Mouse (Mus musculus): ENCODE data around the gene Gm11569. TPM values are rescaled to one million over a fixed set of nuclear protein-coding genes. Genes with fewer than 3 reads are reported as not detected.
"Not testable (repeated sequence)": the region's sequence is repeated elsewhere in the genome, so short reads cannot be mapped to it uniquely, and the experiment has no call there.

Gm11569 gene
- polyA plus RNA-seq, 1 experiment from 2014 or later = not detected

DNA sequence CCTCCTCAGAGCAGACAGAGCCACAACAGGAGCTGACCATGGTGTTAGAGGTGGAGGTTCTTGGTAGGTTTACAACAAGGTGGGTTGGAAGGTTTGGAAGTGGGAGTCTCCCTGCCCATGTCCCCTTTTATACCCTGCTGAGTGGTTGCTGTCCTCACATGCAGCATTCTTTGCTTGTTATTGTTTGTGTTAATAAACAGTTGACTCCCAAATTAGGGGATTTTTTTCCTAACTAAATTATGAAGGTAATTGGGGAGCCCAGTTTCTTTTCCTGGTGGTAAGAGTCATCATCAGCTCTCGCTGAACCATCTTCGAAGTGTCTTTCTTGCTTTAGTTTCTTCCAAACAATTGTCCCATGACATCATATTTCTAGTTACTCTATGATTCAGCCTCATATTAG lies 18.1 kb downstream of the Gm11569 start, which contains the start of gene Krtap4-8:
Krtap4-8 (minus strand) TSS at position 101 of the 400 bp plus-strand sequence.
- Histone ChIP-seq H3K36me3 (ENCODE audit: control insufficient read depth, insufficient read depth, low read length) (no peaks in the 10 kb centered on the region), H3K9me3 (ENCODE audit: control insufficient read depth, low read length) (no peaks in the 10 kb centered on the region), H3K27ac (ENCODE audit: low read depth) (no peak within 1 kb of the TSS), H3K4me1 (replicated peaks; ENCODE audit: control insufficient read depth, insufficient read depth, low read length) (0 out of 2 replicates have a peak, but pooled peaks cover 4% of the 10 kb centered on the region), H3K4me2 (ENCODE audit: low read length) (no peak within 1 kb of the TSS), H3K4me3 (ENCODE audit: low read depth, low read length) (no peak within 1 kb of the TSS), H3K27me3 (replicated peaks; ENCODE audit: control insufficient read depth, insufficient read depth, low read length) (no peaks in the 10 kb centered on the region), H3K9ac (ENCODE audit: low read length) (no peak within 1 kb of the TSS)
- no peak for DNase-seq (ENCODE audit: low spot score)
- whole genome bisulfite sequencing = 90% methylated on average over 2 of the region's 2 CpGs
- no peak for ATAC-seq (replicated peaks; ENCODE audit: low FRiP score, low TSS enrichment, low read depth)

DNA sequence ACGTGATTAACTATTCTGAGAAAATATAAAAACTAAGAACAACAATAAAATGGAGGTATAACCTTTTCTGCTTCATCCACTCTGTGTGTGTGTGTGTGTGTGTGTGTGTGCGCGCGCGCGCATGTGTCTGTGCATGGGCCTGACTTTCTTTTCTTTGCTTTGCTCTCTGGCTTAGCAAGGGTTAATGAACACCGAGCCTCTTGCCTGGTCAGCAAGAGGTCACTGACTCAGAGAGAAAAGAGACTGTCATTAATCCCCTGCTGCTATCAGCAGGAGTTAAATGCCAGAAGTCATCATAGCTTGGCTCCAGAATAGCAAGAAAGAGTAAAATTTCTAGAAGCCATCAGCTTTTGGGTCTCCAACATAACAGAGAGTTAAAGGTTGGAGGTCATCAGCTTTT lies 20.3 kb downstream of the Gm11569 start:
- H3K4me3 ChIP-seq (ENCODE audit: low read depth, low read length) = no peak overlapping the region
- H3K36me3 ChIP-seq (ENCODE audit: control insufficient read depth, insufficient read depth, low read length) = no peaks in the 10 kb centered on the region
- no peaks in the 10 kb centered on the region for H3K9me3 ChIP-seq (ENCODE audit: control insufficient read depth, low read length)
- no peak overlapping the region for H3K4me2 ChIP-seq (ENCODE audit: low read length)
- H3K4me1 ChIP-seq (replicated peaks; ENCODE audit: control insufficient read depth, insufficient read depth, low read length) = 0 out of 2 replicates have a peak, but pooled peaks cover 4% of the 10 kb centered on the region
- DNase-seq (ENCODE audit: low spot score) = no peak
- H3K27me3 ChIP-seq (replicated peaks; ENCODE audit: control insufficient read depth, insufficient read depth, low read length) = no peaks in the 10 kb centered on the region
- no peak overlapping the region for H3K27ac ChIP-seq (ENCODE audit: low read depth)
- WGBS = 58% methylated on average over 7 of the region's 7 CpGs
- no peak for ATAC-seq (replicated peaks; ENCODE audit: low FRiP score, low TSS enrichment, low read depth)
- no peak overlapping the region for H3K9ac ChIP-seq (ENCODE audit: low read length)

DNA sequence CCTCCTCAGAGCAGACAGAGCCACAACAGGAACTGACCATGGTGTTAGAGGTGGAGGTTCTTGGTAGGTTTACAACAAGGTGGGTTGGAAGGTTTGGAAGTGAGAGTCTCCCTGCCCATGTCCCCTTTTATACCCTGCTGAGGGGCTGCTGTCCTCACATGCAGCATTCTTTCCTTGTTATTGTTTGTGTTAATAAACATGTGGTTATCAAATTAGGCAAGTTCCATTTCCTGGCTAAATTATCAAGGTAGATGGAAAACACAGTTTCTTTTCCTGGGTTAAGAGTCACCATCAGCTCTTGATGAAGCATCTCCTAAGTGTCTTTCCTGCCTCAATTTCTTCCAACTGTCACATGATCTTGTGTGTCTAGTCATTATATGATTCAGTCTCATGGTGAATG lies 25.9 kb downstream of the Gm11569 start, which contains the start of gene Gm11595:
Gm11595 (minus strand) TSS at position 101 of the 400 bp plus-strand sequence.
- H3K4me1 ChIP-seq (replicated peaks; ENCODE audit: control insufficient read depth, insufficient read depth, low read length); DNase-seq (ENCODE audit: low spot score); H3K9me3 ChIP-seq (ENCODE audit: control insufficient read depth, low read length); ATAC-seq (replicated peaks; ENCODE audit: low FRiP score, low TSS enrichment, low read depth); H3K27me3 ChIP-seq (replicated peaks; ENCODE audit: control insufficient read depth, insufficient read depth, low read length); H3K27ac ChIP-seq (ENCODE audit: low read depth); H3K4me2 ChIP-seq (ENCODE audit: low read length); H3K4me3 ChIP-seq (ENCODE audit: low read depth, low read length); H3K36me3 ChIP-seq (ENCODE audit: control insufficient read depth, insufficient read depth, low read length); H3K9ac ChIP-seq (ENCODE audit: low read length): not testable (repeated sequence)

DNA sequence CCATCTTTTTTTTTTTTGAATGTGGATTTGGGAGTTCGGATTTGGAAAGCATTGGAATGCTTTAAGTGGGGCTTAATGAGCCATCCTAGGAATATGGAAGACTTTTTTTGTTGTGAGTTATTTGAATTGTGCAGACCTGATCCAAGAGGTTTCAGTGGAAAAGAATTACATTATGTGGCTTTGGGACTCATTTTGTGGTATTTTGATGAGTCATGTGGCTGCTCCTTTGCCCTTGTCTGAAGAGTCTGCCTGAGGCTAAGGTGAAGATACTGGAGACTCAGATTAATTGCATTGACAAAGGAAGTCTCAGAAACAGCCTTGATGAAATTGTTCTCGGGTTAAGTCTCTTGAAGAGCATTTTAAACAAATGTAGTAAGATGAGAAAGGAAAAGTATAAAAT lies 30.3 kb downstream of the Gm11569 start:
- no peak for DNase-seq (ENCODE audit: low spot score)
- no peak overlapping the region for H3K4me2 ChIP-seq (ENCODE audit: low read length)
- 74% methylated on average over 2 of the region's 2 CpGs for WGBS
- no peaks in the 10 kb centered on the region for H3K9me3 ChIP-seq (ENCODE audit: control insufficient read depth, low read length)
- H3K4me3 ChIP-seq (ENCODE audit: low read depth, low read length) = no peak overlapping the region
- no peak for ATAC-seq (replicated peaks; ENCODE audit: low FRiP score, low TSS enrichment, low read depth)
- H3K27me3 ChIP-seq (replicated peaks; ENCODE audit: control insufficient read depth, insufficient read depth, low read length) = no peaks in the 10 kb centered on the region
- H3K27ac ChIP-seq (ENCODE audit: low read depth) = no peak overlapping the region
- H3K9ac ChIP-seq (ENCODE audit: low read length) = no peak overlapping the region
- H3K36me3 ChIP-seq (ENCODE audit: control insufficient read depth, insufficient read depth, low read length) = no peaks in the 10 kb centered on the region
- no peaks in the 10 kb centered on the region for H3K4me1 ChIP-seq (replicated peaks; ENCODE audit: control insufficient read depth, insufficient read depth, low read length)

DNA sequence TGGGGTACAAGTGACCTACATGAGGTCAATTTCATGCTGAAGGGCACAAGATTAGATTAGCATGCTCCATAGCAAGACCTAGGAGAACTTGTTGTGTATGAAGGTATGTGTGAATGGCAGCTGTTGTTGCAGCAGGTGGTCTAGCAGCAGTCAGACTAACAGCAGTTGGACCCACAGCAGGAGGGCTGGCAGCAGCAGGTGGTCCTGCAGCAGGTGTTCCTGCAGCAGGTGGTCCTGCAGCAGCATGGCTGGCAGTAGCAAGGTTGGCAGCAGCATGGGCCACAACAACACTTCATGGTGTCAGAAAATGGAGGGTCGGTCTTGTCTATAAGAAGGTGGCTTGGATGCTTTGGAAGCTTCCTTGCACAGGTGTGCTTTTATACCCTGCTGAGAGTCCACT lies 39.9 kb downstream of the Gm11569 start:
- Histone ChIP-seq H3K9ac (ENCODE audit: low read length) (no peak overlapping the region), H3K27me3 (replicated peaks; ENCODE audit: control insufficient read depth, insufficient read depth, low read length) (no peaks in the 10 kb centered on the region), H3K4me1 (replicated peaks; ENCODE audit: control insufficient read depth, insufficient read depth, low read length) (no peaks in the 10 kb centered on the region), H3K4me2 (ENCODE audit: low read length) (no peak overlapping the region), H3K4me3 (ENCODE audit: low read depth, low read length) (no peak overlapping the region), H3K27ac (ENCODE audit: low read depth) (no peak overlapping the region), H3K9me3 (ENCODE audit: control insufficient read depth, low read length) (no peaks in the 10 kb centered on the region), H3K36me3 (ENCODE audit: control insufficient read depth, insufficient read depth, low read length) (no peaks in the 10 kb centered on the region)
- ATAC-seq (replicated peaks; ENCODE audit: low FRiP score, low TSS enrichment, low read depth) (no peak), DNase-seq (ENCODE audit: low spot score) (no peak)
- WGBS = 83% methylated on average over 1 of the region's 1 CpGs

Other genes with a start within 250 kb of the Gm11569 start
- gene Krtap3-3, start 248.1 kb downstream of the Gm11569 start, polyA plus RNA-seq (2014; fragmentation: Nextera tagmentation; extraction: Ambion mirVana) = not detected in 2 replicates
- gene Krtap3-2, start 242.1 kb downstream of the Gm11569 start, polyA plus RNA-seq (2014; fragmentation: Nextera tagmentation; extraction: Ambion mirVana) = not detected in 2 replicates
- not detected in 2 replicates for gene Gm11939, start 239.5 kb downstream of the Gm11569 start, polyA plus RNA-seq (2014; fragmentation: Nextera tagmentation; extraction: Ambion mirVana)
- not detected in 2 replicates for gene Krtap3-1, start 232.3 kb downstream of the Gm11569 start, polyA plus RNA-seq (2014; fragmentation: Nextera tagmentation; extraction: Ambion mirVana)
- not detected in 2 replicates for gene Krtap1-5, start 217.9 kb downstream of the Gm11569 start, polyA plus RNA-seq (2014; fragmentation: Nextera tagmentation; extraction: Ambion mirVana)
- gene Krtap1-4, start 215.3 kb downstream of the Gm11569 start, polyA plus RNA-seq (2014; fragmentation: Nextera tagmentation; extraction: Ambion mirVana) = not detected in 2 replicates
- gene Krtap1-3, start 207.6 kb downstream of the Gm11569 start, polyA plus RNA-seq (2014; fragmentation: Nextera tagmentation; extraction: Ambion mirVana) = not detected in 2 replicates
- not detected in 2 replicates for gene Krtap9-3, start 200.8 kb downstream of the Gm11569 start, polyA plus RNA-seq (2014; fragmentation: Nextera tagmentation; extraction: Ambion mirVana)
- not detected in 2 replicates for gene Gm11938, start 195.6 kb downstream of the Gm11569 start, polyA plus RNA-seq (2014; fragmentation: Nextera tagmentation; extraction: Ambion mirVana)
- not detected in 2 replicates for gene Gm11937, start 188.7 kb downstream of the Gm11569 start, polyA plus RNA-seq (2014; fragmentation: Nextera tagmentation; extraction: Ambion mirVana)
- not detected in 2 replicates for gene Krtap2-4, start 184.1 kb downstream of the Gm11569 start, polyA plus RNA-seq (2014; fragmentation: Nextera tagmentation; extraction: Ambion mirVana)
- gene Gm11562, start 178.5 kb downstream of the Gm11569 start, polyA plus RNA-seq (2014; fragmentation: Nextera tagmentation; extraction: Ambion mirVana) = not detected in 2 replicates
- gene Krtap4-1, start 170.7 kb downstream of the Gm11569 start, polyA plus RNA-seq (2014; fragmentation: Nextera tagmentation; extraction: Ambion mirVana) = not detected in 2 replicates
- not detected in 2 replicates for gene Krtap4-2, start 163.8 kb downstream of the Gm11569 start, polyA plus RNA-seq (2014; fragmentation: Nextera tagmentation; extraction: Ambion mirVana)
- gene Krtap4-7, start 154.8 kb downstream of the Gm11569 start, polyA plus RNA-seq (2014; fragmentation: Nextera tagmentation; extraction: Ambion mirVana) = not detected in 2 replicates
- gene Gm11555, start 148.7 kb downstream of the Gm11569 start, polyA plus RNA-seq (2014; fragmentation: Nextera tagmentation; extraction: Ambion mirVana) = not detected in 2 replicates
- gene Gm11563, start 140.0 kb downstream of the Gm11569 start, polyA plus RNA-seq (2014; fragmentation: Nextera tagmentation; extraction: Ambion mirVana) = not detected in 2 replicates
- not detected in 2 replicates for gene Krtap4-6, start 133.0 kb downstream of the Gm11569 start, polyA plus RNA-seq (2014; fragmentation: Nextera tagmentation; extraction: Ambion mirVana)
- not detected in 2 replicates for gene Gm14190, start 108.2 kb downstream of the Gm11569 start, polyA plus RNA-seq (2014; fragmentation: Nextera tagmentation; extraction: Ambion mirVana)
- not detected in 2 replicates for gene Gm14180, start 64.6 kb downstream of the Gm11569 start, polyA plus RNA-seq (2014; fragmentation: Nextera tagmentation; extraction: Ambion mirVana)
- not detected in 2 replicates for gene Gm11595, start 26.0 kb downstream of the Gm11569 start, polyA plus RNA-seq (2014; fragmentation: Nextera tagmentation; extraction: Ambion mirVana)
- not detected in 2 replicates for gene Krtap4-8, start 18.2 kb downstream of the Gm11569 start, polyA plus RNA-seq (2014; fragmentation: Nextera tagmentation; extraction: Ambion mirVana)
- gene Krtap4-9, start 13.7 kb downstream of the Gm11569 start, polyA plus RNA-seq (2014; fragmentation: Nextera tagmentation; extraction: Ambion mirVana) = not detected in 2 replicates
- gene Gm11596, start 5.5 kb downstream of the Gm11569 start, polyA plus RNA-seq (2014; fragmentation: Nextera tagmentation; extraction: Ambion mirVana) = not detected in 2 replicates
- gene Gm11554, start 5.5 kb upstream of the Gm11569 start, polyA plus RNA-seq (2014; fragmentation: Nextera tagmentation; extraction: Ambion mirVana) = not detected in 2 replicates
- gene Krtap4-13, start 11.0 kb upstream of the Gm11569 start, polyA plus RNA-seq (2014; fragmentation: Nextera tagmentation; extraction: Ambion mirVana) = not detected in 2 replicates
- not detected in 2 replicates for gene Gm11564, start 16.7 kb upstream of the Gm11569 start, polyA plus RNA-seq (2014; fragmentation: Nextera tagmentation; extraction: Ambion mirVana)
- not detected in 2 replicates for gene 2300003K06Rik, start 39.1 kb upstream of the Gm11569 start, polyA plus RNA-seq (2014; fragmentation: Nextera tagmentation; extraction: Ambion mirVana)
- 0.19 TPM in 1 of 2 replicates, not detected in the other for gene Krtap4-16, start 52.7 kb upstream of the Gm11569 start, polyA plus RNA-seq (2014; fragmentation: Nextera tagmentation; extraction: Ambion mirVana)
- gene Gm11568, start 59.0 kb upstream of the Gm11569 start, polyA plus RNA-seq (2014; fragmentation: Nextera tagmentation; extraction: Ambion mirVana) = not detected in 2 replicates
- gene Gm11559, start 65.5 kb upstream of the Gm11569 start, polyA plus RNA-seq (2014; fragmentation: Nextera tagmentation; extraction: Ambion mirVana) = not detected in 2 replicates
- not detected in 2 replicates for gene Krtap9-1, start 74.5 kb upstream of the Gm11569 start, polyA plus RNA-seq (2014; fragmentation: Nextera tagmentation; extraction: Ambion mirVana)
- not detected in 2 replicates for gene Gm11567, start 80.3 kb upstream of the Gm11569 start, polyA plus RNA-seq (2014; fragmentation: Nextera tagmentation; extraction: Ambion mirVana)
- not detected in 2 replicates for gene Krtap31-1, start 109.0 kb upstream of the Gm11569 start, polyA plus RNA-seq (2014; fragmentation: Nextera tagmentation; extraction: Ambion mirVana)
- gene Gm11565, start 115.8 kb upstream of the Gm11569 start, polyA plus RNA-seq (2014; fragmentation: Nextera tagmentation; extraction: Ambion mirVana) = not detected in 2 replicates
- not detected in 2 replicates for gene Krtap31-2, start 137.4 kb upstream of the Gm11569 start, polyA plus RNA-seq (2014; fragmentation: Nextera tagmentation; extraction: Ambion mirVana)
- not detected in 2 replicates for gene Krtap9-5, start 149.5 kb upstream of the Gm11569 start, polyA plus RNA-seq (2014; fragmentation: Nextera tagmentation; extraction: Ambion mirVana)
- gene Krtap29-1, start 180.1 kb upstream of the Gm11569 start, polyA plus RNA-seq (2014; fragmentation: Nextera tagmentation; extraction: Ambion mirVana) = not detected in 2 replicates
- not detected in 2 replicates for gene Krtap16-1, start 187.7 kb upstream of the Gm11569 start, polyA plus RNA-seq (2014; fragmentation: Nextera tagmentation; extraction: Ambion mirVana)
- not detected in 2 replicates for gene Krtap17-1, start 195.1 kb upstream of the Gm11569 start, polyA plus RNA-seq (2014; fragmentation: Nextera tagmentation; extraction: Ambion mirVana)
- not detected in 2 replicates for gene Krt33a, start 217.3 kb upstream of the Gm11569 start, polyA plus RNA-seq (2014; fragmentation: Nextera tagmentation; extraction: Ambion mirVana)
- gene Krt33b, start 230.9 kb upstream of the Gm11569 start, polyA plus RNA-seq (2014; fragmentation: Nextera tagmentation; extraction: Ambion mirVana) = 0.11 TPM in 1 of 2 replicates, not detected in the other
- not detected in 2 replicates for gene Krt34, start 242.6 kb upstream of the Gm11569 start, polyA plus RNA-seq (2014; fragmentation: Nextera tagmentation; extraction: Ambion mirVana)